Mouse (Mus musculus) small intestine, adult 2 months (tissue): ENCODE measurements at regions not wholly inside any gene's neighbourhood (a gene's known extent, or its start where the extent isn't known, plus 50 kb on each side); places are given as distances from the start of the nearest gene placed in this dataset.

Experiments used
- CTCF ChIP-seq: fragments of 200-500 bp; IDR thresholded peaks from 2 replicates; pipeline ENCODE4 v1.5.1; 2012; ENCODE audit warnings: low read depth, mild to moderate bottlenecking, control low read depth, inconsistent platforms, low read length, moderate library complexity, mixed read lengths; ENCODE audit not compliant: insufficient replicate concordance, insufficient read length; ENCODE audit errors: extremely low read depth
- POLR2A ChIP-seq: fragments of 200-500 bp; IDR thresholded peaks from 2 replicates; pipeline ENCODE4 v1.6.1; 2012; ENCODE audit warnings: low read depth, mild to moderate bottlenecking, control low read depth, inconsistent platforms, low read length, moderate library complexity

GRCm38 (mm10) chr11:19138423-19138822 is 119.6 kb upstream of the Meis1 start:
- TF ChIP-seq CTCF (no peak), POLR2A (no peak)
